Mouse (Mus musculus) telencephalon, adult 2 months (tissue): Measurements from ENCODE around the gene Ndufs3.
A peak's percentile ranks its signal among the peaks of the same experiment; 100 is the strongest.

Source experiments
- DNase-seq: peaks from one replicate; pipeline ENCODE4 v3.0.0-alpha.2; 2011; ENCODE audit warnings: low read depth, low spot score

Gene Ndufs3

GRCm38 (mm10) chr2:90850401-90850800 lies 54.2 kb downstream of the Ndufs3 start:
- DNase-seq: no peak

- DNase-seq: no peak
Measured at GRCm38 (mm10) chr2:90848331-90848730, 56.3 kb downstream of the Ndufs3 start.

GRCm38 (mm10) chr2:90847681-90848050 lies 57.0 kb downstream of the Ndufs3 start:
- DNase-seq: no peak

GRCm38 (mm10) chr2:90846955-90847680 lies 57.5 kb downstream of the Ndufs3 start, which contains the start of gene Mtch2:
TSS of gene Mtch2 (plus strand) at chr2:90847155.
- peak; percentile 94 for DNase-seq

GRCm38 (mm10) chr2:90846597-90846954 lies 58.1 kb downstream of the Ndufs3 start:
- no peak for DNase-seq

GRCm38 (mm10) chr2:90846171-90846570 lies 58.5 kb downstream of the Ndufs3 start:
- no peak for DNase-seq

GRCm38 (mm10) chr2:90845234-90845633 lies 59.4 kb downstream of the Ndufs3 start:
- no peak for DNase-seq
